Mouse (Mus musculus) CH12.LX (cell line): ENCODE data around the gene Tfe3. TPM values are rescaled to one million over a fixed set of nuclear protein-coding genes. Genes with fewer than 3 reads are reported as not detected.

Experiments
- DNase-seq: peaks from one replicate; pipeline ENCODE4 v3.0.0-alpha.2; 2013; ENCODE audit errors: extremely low read depth
- H3K27ac ChIP-seq: 2 replicates; pipeline ENCODE4 v1.5.1; 2012; ENCODE audit warnings: low read depth, mild to moderate bottlenecking, control low read depth, moderate library complexity; ENCODE audit not compliant: insufficient read depth
- H3K27me3 ChIP-seq: replicated peaks from 2 replicates; pipeline ENCODE3; 2012; ENCODE audit warnings: inconsistent platforms
- H3K36me3 ChIP-seq, 2 experiments: replicated peaks in 1 of 2; 2 replicates each; pipeline versions ENCODE3 to v1.6.1; 2012; ENCODE audit warnings: inconsistent platforms in 1 of 2, low read length in 1 of 2, mild to moderate bottlenecking in 1 of 2, mixed read lengths in 1 of 2, moderate library complexity in 1 of 2; ENCODE audit not compliant: control insufficient read depth in 1 of 2, insufficient read depth in 1 of 2
- H3K4me1 ChIP-seq, 2 experiments: 2 replicates each; pipeline ENCODE4 v1.6.1; 2012; ENCODE audit warnings: inconsistent platforms in 1 of 2, moderate library complexity in 1 of 2; ENCODE audit not compliant: insufficient read depth in 2 of 2, control insufficient read depth in 1 of 2
- H3K4me2 ChIP-seq: 2 replicates; pipeline ENCODE4 v1.6.1; 2012; ENCODE audit warnings: low read depth, mild to moderate bottlenecking, control low read depth; ENCODE audit not compliant: poor library complexity, insufficient read depth, severe bottlenecking
- H3K4me3 ChIP-seq, 3 experiments: fragments of 150-350 bp in 1 of 3; sonication (generic) in 1 of 3; replicated peaks in 1 of 3; 2 replicates each; pipeline versions ENCODE3 to v1.5.1; 2011 to 2012; ENCODE audit warnings: low read depth in 2 of 3, low read length in 2 of 3, mild to moderate bottlenecking in 2 of 3, moderate library complexity in 2 of 3, control low read depth in 1 of 3, improper control_type of control experiment in 1 of 3, inconsistent platforms in 1 of 3, mixed read lengths in 1 of 3; ENCODE audit not compliant: poor library complexity in 1 of 3
- H3K79me2 ChIP-seq: replicated peaks from 2 replicates; pipeline ENCODE4 v1.6.1; 2012; ENCODE audit warnings: mild to moderate bottlenecking, moderate library complexity; ENCODE audit not compliant: control insufficient read depth, poor library complexity, insufficient read depth, severe bottlenecking; ENCODE audit errors: extremely low read depth
- H3K9ac ChIP-seq: 2 replicates; pipeline ENCODE4 v1.6.1; 2012; ENCODE audit warnings: low read depth, mild to moderate bottlenecking, control low read depth, moderate library complexity; ENCODE audit not compliant: insufficient read depth
- H3K9me3 ChIP-seq: replicated peaks from 2 replicates; pipeline ENCODE3; 2012; ENCODE audit warnings: low read length, inconsistent platforms, mixed read lengths
- E2F4 ChIP-seq: IDR thresholded peaks from 2 replicates; pipeline ENCODE4 v1.6.1; 2011; ENCODE audit warnings: low read depth, low read length, improper control_type of control experiment; ENCODE audit not compliant: insufficient replicate concordance
- ETS1 ChIP-seq: conservative IDR thresholded peaks from 2 replicates; pipeline ENCODE4 v1.6.1; 2012; ENCODE audit warnings: low read depth, mild to moderate bottlenecking, inconsistent platforms, low read length, improper control_type of control experiment, moderate library complexity
- JUN ChIP-seq: IDR thresholded peaks from 2 replicates; pipeline ENCODE4 v1.6.1; 2011; ENCODE audit warnings: low read depth, mild to moderate bottlenecking, low read length, improper control_type of control experiment, moderate library complexity; ENCODE audit not compliant: insufficient read depth
- JUND ChIP-seq: conservative IDR thresholded peaks from 2 replicates; pipeline ENCODE4 v1.6.1; 2011; ENCODE audit warnings: low read depth, low read length, improper control_type of control experiment
- KAT2A ChIP-seq: IDR thresholded peaks from 2 replicates; pipeline ENCODE4 v1.6.1; 2012; ENCODE audit warnings: low read length, improper control_type of control experiment, inconsistent platforms; ENCODE audit not compliant: insufficient replicate concordance
- MAFK ChIP-seq: IDR thresholded peaks from 2 replicates; pipeline ENCODE4 v1.6.1; 2011; ENCODE audit warnings: low read length, improper control_type of control experiment; ENCODE audit not compliant: insufficient replicate concordance
- MAZ ChIP-seq: IDR thresholded peaks from 2 replicates; pipeline ENCODE4 v1.6.1; 2012; ENCODE audit warnings: low read depth, mild to moderate bottlenecking, inconsistent platforms, low read length, improper control_type of control experiment, moderate library complexity
- NRF1 ChIP-seq: IDR thresholded peaks from 2 replicates; pipeline ENCODE4 v1.6.1; 2014; ENCODE audit warnings: low read depth, mild to moderate bottlenecking, inconsistent platforms, low read length, improper control_type of control experiment, moderate library complexity
- RAD21 ChIP-seq: IDR thresholded peaks from 2 replicates; pipeline ENCODE4 v1.6.1; 2011; ENCODE audit warnings: low read depth, mild to moderate bottlenecking, low read length, improper control_type of control experiment, moderate library complexity
- RCOR1 ChIP-seq: conservative IDR thresholded peaks from 2 replicates; pipeline ENCODE4 v1.6.1; 2012; ENCODE audit warnings: low read depth, mild to moderate bottlenecking, inconsistent platforms, low read length, improper control_type of control experiment
- SIN3A ChIP-seq: IDR thresholded peaks from 2 replicates; pipeline ENCODE4 v1.6.1; 2012; ENCODE audit warnings: low read length, improper control_type of control experiment, inconsistent platforms
- SMC3 ChIP-seq: IDR thresholded peaks from 2 replicates; pipeline ENCODE4 v1.6.1; 2011; ENCODE audit warnings: low read depth, low read length, improper control_type of control experiment
- TCF12 ChIP-seq: IDR thresholded peaks from 2 replicates; pipeline ENCODE4 v1.6.1; 2014; ENCODE audit warnings: low read depth, mild to moderate bottlenecking, inconsistent platforms, low read length, improper control_type of control experiment
- UBTF ChIP-seq: IDR thresholded peaks from 2 replicates; pipeline ENCODE4 v1.6.1; 2012; ENCODE audit warnings: low read depth, mild to moderate bottlenecking, inconsistent platforms, low read length, improper control_type of control experiment, moderate library complexity
- USF2 ChIP-seq: conservative IDR thresholded peaks from 2 replicates; pipeline ENCODE4 v1.6.1; 2011; ENCODE audit warnings: low read depth, low read length, improper control_type of control experiment
- ZKSCAN1 ChIP-seq: IDR thresholded peaks from 2 replicates; pipeline ENCODE4 v1.6.1; 2012; ENCODE audit warnings: low read depth, inconsistent platforms, low read length, improper control_type of control experiment, borderline replicate concordance
- dilution Hi-C: fragments of 300-500 bp; cut with MboI; formaldehyde crosslinking; loops from 2 replicates; pipeline ENCODE4 v1.14.3; 2020; ENCODE audit warnings: low sequenced_read_pairs; ENCODE audit not compliant: extremely low pct_unique_long_range_greater_than_20kb, extremely low pct_ligation_motif_present
- in situ Hi-C: fragments of 300-500 bp; cut with MboI; formaldehyde crosslinking; loops from 3 replicates; pipeline ENCODE4 v1.14.3; 2019; ENCODE audit warnings: low sequenced_read_pairs, low pct_ligation_motif_present, low pct_unique_long_range_greater_than_20kb, mixed read lengths
- polyA plus RNA-seq: library from polyadenylated mRNA; unstranded; fragments of >175 nt; gene quantifications from 2 replicates; pipeline ENCODE4 v1.2.1, GENCODE M21; 2012; ENCODE audit warnings: low read depth; ENCODE audit not compliant: insufficient read length
- total RNA-seq, 2 experiments: library from RNA; depleted of rRNA; stranded (reverse); fragments of 300-350 nt in 1 of 2; fragments of >200 nt in 1 of 2; gene quantifications; 2 replicates each; pipeline ENCODE4 v1.2.3; 2012 to 2014

Gene Tfe3
- total and polyA plus RNA-seq, 3 experiments, result 8.3 to 26.0 (median 15.9) TPM

GRCm38 (mm10) chrX:7765281-7765670, 2.9 kb downstream of the Tfe3 start:
- no peak for DNase-seq
- Histone ChIP-seq H3K4me1 (peaks cover 2 to 19% of the 10 kb centered on the region in 2 experiments; a peak in 3 of 4 replicates), H3K27me3 (no peaks in the 10 kb centered on the region), H3K9me3 (no peaks in the 10 kb centered on the region), H3K79me2 (peaks cover 20% of the 10 kb centered on the region), H3K36me3 (peaks cover 33 to 48% of the 10 kb centered on the region in 2 experiments), H3K4me3 (no peak overlapping the region), H3K27ac (no peak overlapping the region), H3K4me2 (no peak overlapping the region), H3K9ac (no peak overlapping the region)
- dilution Hi-C loops, result no loop called here
- no peak for TF ChIP-seq UBTF
- no peak for TF ChIP-seq RCOR1
- TF ChIP-seq JUN, result no peak
- no peak for TF ChIP-seq KAT2A
- no peak for TF ChIP-seq SMC3
- no peak for TF ChIP-seq TCF12
- TF ChIP-seq USF2, result no peak
- no peak for TF ChIP-seq JUND
- in situ Hi-C loops, result no loop called here

- no peak overlapping the region for H3K9ac ChIP-seq
Observed at GRCm38 (mm10) chrX:7765764-7766163, 3.4 kb downstream of the Tfe3 start.

GRCm38 (mm10) chrX:7769302-7770017, 7.1 kb downstream of the Tfe3 start:
- Histone ChIP-seq H3K9me3 (no peaks in the 10 kb centered on the region), H3K79me2 (peaks cover 7% of the 10 kb centered on the region), H3K36me3 (peaks cover 64 to 89% of the 10 kb centered on the region in 2 experiments), H3K27ac (no peak overlapping the region), H3K4me1 (peaks cover 2 to 19% of the 10 kb centered on the region in 2 experiments; a peak in 3 of 4 replicates), H3K4me2 (no peak overlapping the region), H3K9ac (no peak overlapping the region), H3K27me3 (no peaks in the 10 kb centered on the region), H3K4me3 (no peak overlapping the region)
- no peak for DNase-seq
- TF ChIP-seq SMC3 (no peak), UBTF (no peak), ZKSCAN1 (no peak), MAZ (no peak), NRF1 (no peak), SIN3A (no peak), ETS1 (no peak), E2F4 (no peak)
- in situ Hi-C loops, result no loop called here
- dilution Hi-C loops, result no loop called here

More at GRCm38 (mm10) chrX:7765764-7766163, 3.4 kb downstream of the Tfe3 start:
- in situ Hi-C loops (no loop called here), dilution Hi-C loops (no loop called here)
- Histone ChIP-seq H3K27me3 (no peaks in the 10 kb centered on the region), H3K36me3 (peaks cover 37 to 53% of the 10 kb centered on the region in 2 experiments), H3K79me2 (peaks cover 20% of the 10 kb centered on the region), H3K9me3 (no peaks in the 10 kb centered on the region), H3K4me1 (peaks cover 2 to 19% of the 10 kb centered on the region in 2 experiments; a peak in 3 of 4 replicates), H3K27ac (no peak overlapping the region), H3K4me3 (no peak overlapping the region), H3K4me2 (no peak overlapping the region)
- TF ChIP-seq MAFK, result 0 out of 2 replicates have a peak, but pooled peaks have one; percentile 5
- no peak for TF ChIP-seq RAD21
- DNase-seq, result no peak
